Mouse (Mus musculus) heart, postnatal 14 days (tissue): ENCODE measurements around the gene Cdkl3. TPM values are rescaled to one million over a fixed set of nuclear protein-coding genes. Genes with fewer than 3 reads are reported as not detected.

Source experiments
- DNase-seq, 2 experiments: peaks; one replicate each; pipeline ENCODE4 v3.0.0; 2021 to 2022
- intact Hi-C: fragments of 180-260 bp; cut with DNase I; formaldehyde crosslinking; loops from one replicate; pipeline ENCODE4 v1.15.1; 2025
- long read RNA-seq, 2 experiments: library from polyadenylated mRNA; stranded (forward); transcript quantifications; one replicate each; pipeline ENCODE4 v2.0.0; 2021
- total RNA-seq, 2 experiments: library from RNA; stranded (reverse); gene quantifications; 2 replicates each; pipeline ENCODE4 v1.2.3; 2021

Cdkl3 gene
- 1 to 10 TPM; 5.4 to 7.3 TPM for total RNA-seq
- long read RNA-seq, experiment 1, partial matches to known transcripts, result 3 of 17 reads
- long read RNA-seq, experiment 1, other reads (novel, unspliced or antisense), result 12 of 17 reads
- long read RNA-seq, experiment 2, partial matches to known transcripts, result 1 of 11 reads
- long read RNA-seq, experiment 2, other reads (novel, unspliced or antisense), result 8 of 11 reads

DNA sequence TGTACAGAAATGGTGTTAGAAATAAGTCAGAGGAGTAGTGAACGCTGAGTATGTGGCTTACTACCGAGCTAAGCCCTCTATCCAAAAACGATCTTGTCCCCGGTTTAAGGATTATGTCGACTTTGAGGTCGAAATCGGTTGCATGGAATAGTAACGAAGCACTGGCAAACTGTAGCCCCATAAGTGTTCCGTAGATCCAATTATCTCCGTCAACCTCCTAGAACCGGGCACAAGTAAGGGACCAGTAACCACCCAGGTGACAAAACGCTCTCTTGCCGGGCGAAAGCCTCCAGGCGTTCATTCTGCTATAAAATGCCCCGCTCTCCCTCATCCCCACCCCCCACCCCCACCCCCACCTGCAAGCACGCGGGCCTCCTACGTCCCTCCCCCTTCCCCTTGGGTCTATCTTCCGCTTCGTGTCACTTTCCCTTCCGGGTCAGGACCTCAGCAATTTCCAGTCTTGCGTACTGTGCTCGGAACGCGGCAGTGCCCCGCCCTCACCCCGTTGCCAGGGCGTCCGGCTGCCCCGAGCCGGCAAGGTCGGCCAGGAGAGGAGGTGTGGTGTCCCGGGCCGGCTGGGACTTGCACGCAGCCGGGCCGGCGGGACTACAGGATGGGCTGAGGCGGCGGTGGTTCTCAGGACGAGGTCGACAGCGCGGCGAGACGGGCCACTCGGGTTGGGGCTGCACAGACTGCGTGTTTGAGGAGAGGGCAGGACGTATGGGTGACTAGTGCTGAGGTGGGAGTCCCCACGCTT is at the start of gene Cdkl3:
TSS of gene Cdkl3 (plus strand) at position 450 of the 757 bp plus-strand sequence.
- peak; percentile 94 to 95 for DNase-seq
- intact Hi-C loops, result loop anchor here (5.0 to 10.0 kb wide), 3 partner anchors 93 to 389 kb away; partner anchors contain the start of genes Nhp2, Ppp2ca, Sar1b and Sec24a

- intact Hi-C loops, result no loop called here
- no peak for DNase-seq
These were observed 47.9 kb upstream of the Cdkl3 start for GRCm38 (mm10) chr11:51956112-51956511.

DNA sequence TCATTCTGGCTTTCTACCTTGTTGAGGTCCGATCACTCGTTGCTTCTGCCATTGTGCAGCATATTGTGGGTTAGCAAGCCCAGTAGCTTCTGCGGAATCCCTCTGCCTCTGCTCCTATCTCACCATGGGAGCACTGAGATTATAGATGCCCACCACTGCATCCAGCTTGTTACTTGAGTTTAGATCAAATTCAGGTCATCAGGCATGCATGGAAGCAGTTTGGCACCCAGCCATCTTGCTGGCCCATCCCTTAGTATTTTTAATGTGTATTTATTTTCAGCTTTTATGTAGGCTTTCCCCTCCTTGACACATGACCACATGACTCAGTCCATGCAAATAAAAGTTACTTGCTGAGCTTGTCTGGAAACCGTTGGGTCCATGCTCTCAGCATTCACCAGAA is 46.3 kb upstream of the Cdkl3 start:
- DNase-seq, result no peak
- intact Hi-C loops, result no loop called here

- DNase-seq, result no peak
- intact Hi-C loops, result no loop called here
These were observed 44.5 kb upstream of the Cdkl3 start for GRCm38 (mm10) chr11:51959511-51959910.

DNA sequence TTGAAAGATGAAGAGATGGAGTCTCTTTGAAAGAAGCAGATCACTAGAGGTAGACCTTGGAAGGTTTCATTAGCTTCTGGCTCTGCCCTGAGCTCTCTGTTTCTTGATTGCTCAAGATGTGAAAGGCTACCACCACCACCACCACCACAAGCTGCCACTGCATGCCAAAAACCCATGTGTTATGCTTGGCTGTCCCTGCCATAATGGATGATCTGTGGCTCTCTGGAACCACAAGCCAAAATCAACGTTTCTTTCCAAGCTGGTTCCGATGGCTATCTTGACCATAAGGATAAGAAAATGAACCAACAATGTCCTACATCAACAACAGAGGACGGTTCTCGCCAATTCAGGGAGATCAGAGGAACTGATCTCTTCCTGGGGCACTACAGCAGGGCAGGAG is 44.0 kb upstream of the Cdkl3 start:
- intact Hi-C loops, result no loop called here
- DNase-seq, result no peak

DNA sequence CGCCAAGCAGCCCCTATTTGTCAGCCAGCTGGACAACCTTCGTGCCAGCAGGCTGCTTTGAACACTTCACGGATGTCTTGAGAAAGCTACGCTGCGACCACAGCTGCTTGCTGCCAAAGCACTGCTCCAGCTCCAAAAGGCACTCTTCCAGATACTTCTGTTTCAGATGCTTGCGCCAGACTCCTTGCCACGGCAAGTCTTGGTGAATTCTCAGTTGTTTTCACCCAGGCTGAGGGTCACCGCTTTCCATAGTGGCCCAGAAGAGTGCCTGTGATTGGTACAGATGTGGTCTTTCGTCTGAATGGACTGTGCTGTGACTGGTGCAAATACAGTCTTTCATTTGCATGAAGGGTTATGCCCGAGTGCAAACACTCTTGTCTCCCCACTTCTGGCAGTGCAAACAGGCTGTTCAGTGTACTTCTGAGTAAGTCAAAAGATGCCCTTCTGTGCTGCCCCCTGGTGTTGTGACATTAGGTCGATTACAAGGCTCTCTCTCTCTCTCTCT is 43.0 kb upstream of the Cdkl3 start:
- DNase-seq, result peak in 1 of 2 experiments; percentile 24
- intact Hi-C loops, result no loop called here

- no peak for DNase-seq
- intact Hi-C loops, result no loop called here
These were observed 42.3 kb upstream of the Cdkl3 start for GRCm38 (mm10) chr11:51961761-51962160.

DNA sequence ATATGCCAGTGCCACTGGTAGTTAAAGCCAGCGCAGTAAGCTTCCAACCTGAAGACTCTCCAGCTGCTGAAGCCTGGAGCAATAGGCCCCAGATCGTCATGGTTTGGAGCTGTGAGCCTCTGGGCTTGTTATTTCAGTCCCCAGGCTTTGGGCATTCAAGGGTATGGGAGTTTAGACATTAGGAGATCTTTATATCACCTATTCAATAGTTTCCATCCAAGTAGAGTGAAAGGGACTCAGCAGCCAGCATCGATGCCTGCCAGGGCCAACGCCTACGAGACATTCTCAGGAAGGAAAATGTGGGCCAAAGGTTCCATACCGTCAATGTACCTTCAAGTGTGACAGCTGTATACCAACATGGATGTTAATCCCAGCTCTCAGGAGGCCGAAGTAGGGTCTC is 41.7 kb upstream of the Cdkl3 start:
- intact Hi-C loops, result no loop called here
- no peak for DNase-seq

DNA sequence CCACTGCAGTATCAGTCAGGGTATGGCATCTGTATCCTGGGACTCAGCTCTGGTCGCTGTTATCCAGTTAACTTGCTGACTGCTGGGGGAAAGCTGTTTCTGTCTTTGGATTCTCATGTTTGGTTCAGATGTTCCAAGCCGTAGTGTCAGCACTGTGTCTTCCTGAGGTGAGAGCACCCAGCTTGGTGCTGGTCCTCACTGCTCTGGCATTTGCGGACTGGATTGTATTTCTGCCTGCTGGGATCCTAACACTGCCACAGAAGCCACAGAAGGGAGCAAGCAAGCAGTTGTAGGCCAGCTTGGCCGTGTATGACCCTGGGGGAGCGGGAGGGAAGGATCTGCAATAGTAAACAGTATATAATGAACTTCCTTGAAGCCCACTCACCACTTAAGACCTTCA is 37.4 kb upstream of the Cdkl3 start:
- intact Hi-C loops, result loop anchor here (1.0 to 2.0 kb wide), 3 partner anchors 50 to 148 kb away; partner anchors contain the start of gene Jade2
- no peak for DNase-seq

- peak; percentile 98 for DNase-seq
- intact Hi-C loops, result loop anchor here (1.0 to 2.0 kb wide), 3 partner anchors 51 to 149 kb away; partner anchors contain the start of gene Jade2
These were observed 36.3 kb upstream of the Cdkl3 start, which contains the start of gene Cdkn2aipnl for GRCm38 (mm10) chr11:51967443-51968401. Gene Cdkn2aipnl (plus strand): TSS chr11:51967661.

- DNase-seq, result no peak
- intact Hi-C loops, result no loop called here
These were observed 35.1 kb upstream of the Cdkl3 start for GRCm38 (mm10) chr11:51968896-51969295.

DNA sequence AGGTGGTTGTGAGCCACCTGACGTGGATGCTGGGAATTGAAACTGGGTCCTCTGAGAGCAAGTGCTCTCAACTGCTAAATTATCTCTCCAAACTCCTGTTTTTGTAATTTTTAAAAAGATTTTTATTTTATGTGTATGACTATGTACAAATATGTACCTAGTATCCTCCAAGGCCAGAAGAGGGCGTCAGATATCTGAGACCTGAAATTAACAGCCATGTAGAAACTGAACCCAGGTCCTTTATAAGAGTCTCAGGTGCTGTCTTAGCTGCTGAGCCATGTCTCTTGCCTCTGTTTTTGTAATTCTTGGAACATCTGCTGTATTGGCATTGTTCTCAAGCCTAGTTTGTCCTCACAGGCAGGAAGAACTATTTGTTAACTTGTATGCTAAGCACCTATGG is 34.5 kb upstream of the Cdkl3 start:
- DNase-seq, result no peak
- intact Hi-C loops, result no loop called here

DNA sequence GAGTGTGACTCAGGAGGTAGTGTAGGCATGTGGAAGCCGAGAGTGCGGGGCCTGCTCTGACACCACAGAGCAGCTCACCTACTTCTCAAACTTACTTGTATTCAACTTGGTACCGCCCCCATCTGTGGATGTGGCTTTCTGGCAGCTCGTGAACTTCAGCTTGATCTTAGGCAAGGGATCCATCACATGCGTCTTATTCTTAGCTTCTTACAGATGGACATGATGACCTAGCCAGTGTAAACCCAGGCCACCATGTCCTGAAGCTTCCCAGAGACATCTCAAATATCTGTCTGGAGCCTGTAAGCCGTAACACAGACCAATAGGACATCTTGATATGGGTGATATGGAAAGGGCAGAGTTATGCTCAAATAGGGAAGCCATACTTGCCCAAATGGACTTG is 32.4 kb upstream of the Cdkl3 start:
- DNase-seq, result no peak

GRCm38 (mm10) chr11:51999611-52000289 is 4.3 kb upstream of the Cdkl3 start:
- intact Hi-C loops, result loop anchor here (5.0 to 10.0 kb wide), 3 partner anchors 98 to 385 kb away; partner anchors contain the start of genes Nhp2, Ppp2ca, Sar1b and Sec24a
- peak; percentile 71 to 72 for DNase-seq

More for the DNA sequence above, 32.4 kb upstream of the Cdkl3 start:
- intact Hi-C loops, result no loop called here

GRCm38 (mm10) chr11:52000290-52000962 is 3.6 kb upstream of the Cdkl3 start, which contains the start of gene Ube2b:
Gene Ube2b (minus strand): TSS chr11:52000762.
- peak; percentile 90 to 94 for DNase-seq
- intact Hi-C loops, result loop anchor here (5.0 to 10.0 kb wide), 3 partner anchors 97 to 386 kb away; partner anchors contain the start of genes Nhp2, Ppp2ca, Sar1b and Sec24a

- intact Hi-C loops, result loop anchor here (5.0 to 10.0 kb wide), 3 partner anchors 96 to 387 kb away; partner anchors contain the start of genes Nhp2, Ppp2ca, Sar1b and Sec24a
- DNase-seq, result no peak
These were observed 2.7 kb upstream of the Cdkl3 start for GRCm38 (mm10) chr11:52001341-52001740.

DNA sequence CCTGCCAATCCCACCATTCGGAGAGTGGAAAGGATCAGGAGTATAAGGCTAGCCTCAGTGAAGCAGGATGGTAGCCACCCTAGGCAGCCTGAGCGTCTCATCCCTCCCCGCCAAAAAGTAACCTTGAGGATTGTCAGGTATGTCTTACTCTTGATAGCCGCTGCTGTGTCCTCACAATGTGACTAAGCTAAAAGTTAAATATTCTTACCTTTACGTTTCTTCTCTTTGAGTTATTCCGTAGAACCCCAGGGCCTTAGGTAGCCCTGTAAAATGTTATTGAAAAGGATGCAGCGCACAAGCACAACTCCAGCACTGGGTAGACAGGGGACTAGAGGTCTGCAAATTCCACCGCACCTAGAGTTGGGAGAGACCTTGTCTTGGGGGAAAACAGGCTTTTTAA is 2.2 kb upstream of the Cdkl3 start:
- intact Hi-C loops, result loop anchor here (5.0 to 10.0 kb wide), 3 partner anchors 95 to 387 kb away; partner anchors contain the start of genes Nhp2, Ppp2ca, Sar1b and Sec24a

DNA sequence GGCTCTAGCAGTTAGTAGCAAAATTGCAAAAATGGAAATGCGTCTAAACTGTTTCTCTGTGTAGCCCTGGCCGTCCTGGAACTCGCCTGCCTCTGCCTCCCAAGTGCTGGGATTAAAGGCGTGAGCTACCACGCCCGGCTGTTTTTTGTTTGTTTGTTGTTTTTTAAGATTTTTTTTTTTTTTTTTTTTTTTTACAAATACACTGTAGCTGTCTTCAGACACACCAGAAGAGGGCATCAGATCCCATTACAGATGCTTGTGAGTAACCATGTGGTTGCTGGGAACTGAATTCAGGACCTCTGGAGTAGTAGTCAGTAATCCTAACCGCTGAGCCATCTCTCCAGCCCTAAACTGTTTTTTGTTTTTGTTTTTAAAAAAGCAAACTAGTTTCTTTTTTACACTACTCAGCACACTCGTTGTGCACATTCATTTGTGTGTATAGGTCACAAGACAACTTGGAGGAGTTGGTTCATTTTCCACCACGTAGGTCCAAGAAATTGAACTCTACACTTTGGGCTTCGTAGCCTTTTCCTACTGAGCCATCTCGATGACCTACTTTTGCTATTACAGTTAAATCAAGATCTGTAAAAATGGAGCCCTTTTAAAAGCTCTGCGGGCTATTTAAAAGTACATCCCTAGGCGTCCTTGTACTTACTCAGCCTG is 1.0 kb upstream of the Cdkl3 start:
- intact Hi-C loops, result loop anchor here (5.0 to 10.0 kb wide), 3 partner anchors 94 to 388 kb away; partner anchors contain the start of genes Nhp2, Ppp2ca, Sar1b and Sec24a
- DNase-seq, result no peak

More for the DNA sequence above, 2.2 kb upstream of the Cdkl3 start:
- no peak for DNase-seq
